Mouse (Mus musculus) cerebellum, adult (tissue): Measurements from ENCODE around the gene Aldh3b1.

ENCODE experiments used
- ATAC-seq: cut with Nextera tagmentation; 2 replicates; pipeline ENCODE4 v1.9.2; 2017; ENCODE audit warnings: mild to moderate bottlenecking, moderate library complexity, mixed read lengths; ENCODE audit not compliant: insufficient number of reproducible peaks, low FRiP score, low TSS enrichment

The Aldh3b1 gene

DNA sequence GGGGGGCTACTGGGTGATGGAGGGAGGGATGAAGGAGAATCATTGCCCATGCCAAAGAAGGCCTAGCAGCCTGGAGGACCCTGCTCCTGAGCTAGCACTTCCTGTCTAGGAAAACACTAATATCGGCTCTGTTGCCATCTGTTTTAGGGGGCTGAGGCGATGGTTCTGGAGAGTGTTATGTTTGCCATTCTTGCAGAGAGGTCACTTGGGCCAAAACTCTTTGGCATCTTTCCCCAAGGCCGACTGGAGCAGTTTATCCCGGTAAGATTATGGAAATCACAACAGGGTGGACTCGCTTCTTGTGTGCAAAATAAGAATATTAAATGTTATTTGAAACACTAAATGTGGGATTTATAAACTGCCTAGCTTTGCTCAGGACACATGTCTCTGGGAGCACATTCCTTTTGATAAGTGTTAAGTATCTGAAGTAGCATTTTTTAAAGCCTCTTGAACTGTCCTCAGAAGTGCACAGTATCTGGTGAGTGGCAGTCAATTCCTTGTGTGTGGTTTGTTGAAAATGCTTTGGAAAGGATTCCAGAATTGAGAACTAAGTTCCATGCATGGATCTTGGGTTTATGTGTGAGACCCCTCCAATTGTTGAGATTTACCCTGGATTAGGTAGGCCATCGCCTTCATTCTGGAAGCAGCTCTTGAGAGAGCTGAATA is 45.1 kb downstream of the Aldh3b1 start:
- no peak for ATAC-seq

GRCm38 (mm10) chr19:3882214-3882613 is 47.4 kb downstream of the Aldh3b1 start:
- no peak for ATAC-seq

GRCm38 (mm10) chr19:3880054-3880848 is 49.4 kb downstream of the Aldh3b1 start:
- no peak for ATAC-seq

DNA sequence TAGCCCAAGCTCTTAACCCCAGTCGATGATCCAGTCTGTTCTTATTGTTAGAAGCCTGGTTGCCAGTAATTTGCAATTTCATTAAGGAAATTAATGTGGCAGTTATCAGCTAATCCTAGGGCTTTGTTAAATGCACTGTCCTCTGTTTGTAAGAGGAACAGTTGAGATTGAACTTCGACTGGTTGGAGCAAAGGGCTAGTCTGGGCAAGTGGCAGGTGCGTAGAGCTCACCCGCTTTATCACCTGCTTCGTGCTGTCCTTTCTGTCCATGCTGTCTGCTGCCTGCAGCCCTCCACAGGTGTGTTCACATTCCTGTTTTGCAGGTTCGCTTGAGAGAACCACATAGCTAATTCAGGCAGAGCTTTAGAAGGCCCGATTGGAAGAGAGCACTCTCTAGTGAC is 54.6 kb downstream of the Aldh3b1 start:
- no peak for ATAC-seq

DNA sequence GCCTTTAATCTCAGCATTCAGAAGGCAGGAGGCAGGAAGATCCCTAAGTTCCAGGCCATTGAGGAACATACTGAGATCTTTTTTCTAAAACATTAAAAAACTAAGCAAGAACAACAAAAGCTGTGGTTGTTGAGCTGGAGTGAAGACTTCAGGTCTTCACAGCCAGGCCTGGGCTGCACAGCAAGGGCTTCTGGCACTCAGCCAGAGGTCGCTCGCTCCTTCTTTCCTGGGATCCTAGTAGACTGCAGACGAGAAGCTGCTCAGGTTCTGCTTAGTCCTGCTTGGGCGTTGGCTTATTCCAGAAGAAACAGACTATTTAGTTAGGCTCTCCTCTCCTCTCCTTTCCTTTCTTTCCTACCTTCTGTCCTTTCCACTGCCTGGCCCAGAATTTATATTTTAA is 57.2 kb downstream of the Aldh3b1 start:
- ATAC-seq: no peak

DNA sequence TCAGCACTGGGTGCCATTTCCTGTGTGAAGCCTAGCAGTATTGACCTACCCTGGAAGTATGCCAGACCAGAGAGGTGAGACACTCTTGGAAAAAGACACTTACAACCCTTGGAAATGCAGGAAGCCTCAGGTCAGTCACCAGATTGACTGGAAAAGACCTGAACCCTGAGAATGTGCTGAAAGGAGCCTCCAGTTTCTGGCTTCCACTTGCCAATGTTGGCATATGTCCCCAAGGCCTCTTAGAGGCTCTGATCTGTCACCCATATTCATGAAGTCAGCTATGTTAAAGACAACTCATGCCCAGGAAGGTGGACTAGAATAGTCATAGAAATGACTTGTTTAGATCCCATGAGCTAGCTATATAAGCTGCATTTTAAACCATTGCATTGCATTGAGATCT is 58.1 kb downstream of the Aldh3b1 start:
- no peak for ATAC-seq

DNA sequence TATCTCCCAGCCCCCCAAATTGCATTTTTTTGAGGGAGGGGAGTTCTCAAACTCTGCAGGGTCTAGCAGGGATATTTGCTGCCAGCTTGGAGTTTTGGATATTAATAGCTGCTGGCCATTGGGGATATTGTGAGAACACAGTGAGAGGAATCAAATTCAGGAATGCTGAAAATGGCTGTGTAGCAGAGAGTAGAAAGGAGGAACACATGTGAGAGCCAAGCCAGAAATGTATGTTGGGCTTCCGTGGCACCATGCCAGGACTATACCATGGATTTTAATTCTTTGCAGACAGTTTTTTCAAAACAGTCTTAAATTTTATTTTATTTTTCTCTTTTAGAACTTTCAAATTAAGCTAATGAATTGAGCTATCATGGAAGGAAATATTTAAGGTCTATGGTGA is 61.3 kb downstream of the Aldh3b1 start:
- no peak for ATAC-seq

GRCm38 (mm10) chr19:3864960-3865359 is 64.6 kb downstream of the Aldh3b1 start:
- no peak for ATAC-seq
